Mouse (Mus musculus) heart, embryonic 11.5 days (tissue): ENCODE data around the gene Adam23. TPM values are rescaled to one million over a fixed set of nuclear protein-coding genes. Genes with fewer than 3 reads are reported as not detected.

ENCODE experiments used
- ATAC-seq: fragments of 200-750 bp; cut with Nextera tagmentation; replicated peaks from 2 replicates; pipeline ENCODE4 v1.8.0; 2017; ENCODE audit warnings: moderate library complexity; ENCODE audit not compliant: insufficient number of reproducible peaks, low FRiP score, low TSS enrichment
- H3K27ac ChIP-seq: fragments of 300-500 bp; sonication (generic); 2 replicates; pipeline ENCODE4 v1.5.1; 2014; ENCODE audit warnings: mild to moderate bottlenecking, low read depth, low read length
- H3K27me3 ChIP-seq: fragments of 300-500 bp; sonication (generic); 2 replicates; pipeline ENCODE4 v1.6.1; 2014; ENCODE audit warnings: mild to moderate bottlenecking, low read length, mixed read lengths; ENCODE audit not compliant: control insufficient read depth, insufficient read depth
- H3K36me3 ChIP-seq: fragments of 300-500 bp; sonication (generic); 2 replicates; pipeline ENCODE4 v1.6.1; 2014; ENCODE audit warnings: mild to moderate bottlenecking, low read length, moderate library complexity, mixed read lengths; ENCODE audit not compliant: control insufficient read depth, insufficient read depth
- H3K4me1 ChIP-seq: fragments of 300-500 bp; sonication (generic); 2 replicates; pipeline ENCODE4 v1.6.1; 2014; ENCODE audit warnings: low read length; ENCODE audit not compliant: control insufficient read depth, insufficient read depth
- H3K4me2 ChIP-seq: fragments of 300-500 bp; sonication (generic); 2 replicates; pipeline ENCODE4 v1.6.1; 2014; ENCODE audit warnings: mild to moderate bottlenecking, moderate library complexity
- H3K4me3 ChIP-seq: fragments of 300-500 bp; sonication (generic); 2 replicates; pipeline ENCODE4 v1.5.1; 2014; ENCODE audit warnings: low read depth, low read length
- H3K9ac ChIP-seq: fragments of 300-500 bp; sonication (generic); 2 replicates; pipeline ENCODE4 v1.6.1; 2014; ENCODE audit warnings: mild to moderate bottlenecking, low read depth, low read length, moderate library complexity
- H3K9me3 ChIP-seq: fragments of 300-500 bp; sonication (generic); replicated peaks from 2 replicates; pipeline ENCODE4 v1.6.1; 2016; ENCODE audit warnings: low read length; ENCODE audit not compliant: control insufficient read depth
- WGBS: fragments of 180-500 bp; shearing (Covaris S2); extraction: QIAGEN DNeasy Blood & Tissue Kit; methylation state at CpG from one replicate; pipeline ENCODE4 v1.1.7; 2014; ENCODE audit not compliant: insufficient replicate concordance; 5-methylcytosine and 5-hydroxymethylcytosine counted together
- polyA plus RNA-seq: library from polyadenylated mRNA; unstranded; fragments of >200 nt; fragmentation: Nextera tagmentation; extraction: Ambion mirVana; gene quantifications from 2 replicates; pipeline ENCODE4 v1.2.1, GENCODE M21; 2014

Gene Adam23
- polyA plus RNA-seq, 1 experiment from 2014 or later, result 2.2 TPM

- H3K27me3 ChIP-seq, result no peaks in the 10 kb centered on the region
- WGBS, result 67% methylated on average over 8 of the region's 8 CpGs
- H3K4me2 ChIP-seq, result no peak overlapping the region
- H3K36me3 ChIP-seq, result no peaks in the 10 kb centered on the region
- no peak overlapping the region for H3K4me3 ChIP-seq
- no peak for ATAC-seq
- H3K27ac ChIP-seq, result no peak overlapping the region
- no peaks in the 10 kb centered on the region for H3K9me3 ChIP-seq
- H3K4me1 ChIP-seq, result peaks cover 4% of the 10 kb centered on the region; the same call in 1 of the 2 replicates
- H3K9ac ChIP-seq, result no peak overlapping the region
Measured at GRCm38 (mm10) chr1:63457801-63458519, 12.3 kb downstream of the Adam23 start.

- H3K4me3 ChIP-seq, result no peak overlapping the region
- no peak overlapping the region for H3K9ac ChIP-seq
- H3K4me2 ChIP-seq, result no peak overlapping the region
- no peaks in the 10 kb centered on the region for H3K36me3 ChIP-seq
- no peaks in the 10 kb centered on the region for H3K9me3 ChIP-seq
- no peak overlapping the region for H3K27ac ChIP-seq
- H3K27me3 ChIP-seq, result no peaks in the 10 kb centered on the region
- no peak for ATAC-seq
- H3K4me1 ChIP-seq, result peaks cover 4% of the 10 kb centered on the region; the same call in 1 of the 2 replicates
- WGBS, result 95% methylated on average over 3 of the region's 3 CpGs
Measured at GRCm38 (mm10) chr1:63459151-63459550, 13.5 kb downstream of the Adam23 start.

- no peak overlapping the region for H3K9ac ChIP-seq
- H3K9me3 ChIP-seq, result no peaks in the 10 kb centered on the region
- no peak overlapping the region for H3K4me2 ChIP-seq
- H3K27ac ChIP-seq, result no peak overlapping the region
- H3K36me3 ChIP-seq, result no peaks in the 10 kb centered on the region
- H3K4me3 ChIP-seq, result no peak overlapping the region
- ATAC-seq, result no peak
- WGBS, result 72% methylated on average over 6 of the region's 6 CpGs
- peaks cover 4% of the 10 kb centered on the region; the same call in 1 of the 2 replicates for H3K4me1 ChIP-seq
- no peaks in the 10 kb centered on the region for H3K27me3 ChIP-seq
Measured at GRCm38 (mm10) chr1:63459926-63460325, 14.2 kb downstream of the Adam23 start.

- ATAC-seq, result no peak
- H3K4me1 ChIP-seq, result no peaks in the 10 kb centered on the region
- WGBS, result 76% methylated on average over 1 of the region's 1 CpGs
Measured at GRCm38 (mm10) chr1:63464441-63464840, 18.8 kb downstream of the Adam23 start.

GRCm38 (mm10) chr1:63473272-63473671 lies 27.6 kb downstream of the Adam23 start:
- no peak overlapping the region for H3K4me2 ChIP-seq
- 78% methylated on average over 2 of the region's 2 CpGs for WGBS
- H3K9me3 ChIP-seq, result no peaks in the 10 kb centered on the region
- no peaks in the 10 kb centered on the region for H3K27me3 ChIP-seq
- H3K36me3 ChIP-seq, result no peaks in the 10 kb centered on the region
- H3K4me1 ChIP-seq, result no peaks in the 10 kb centered on the region
- H3K27ac ChIP-seq, result no peak overlapping the region
- H3K9ac ChIP-seq, result no peak overlapping the region
- H3K4me3 ChIP-seq, result no peak overlapping the region
- ATAC-seq, result no peak

More at GRCm38 (mm10) chr1:63464441-63464840, 18.8 kb downstream of the Adam23 start:
- Histone ChIP-seq H3K4me3 (no peak overlapping the region), H3K9ac (no peak overlapping the region), H3K27me3 (no peaks in the 10 kb centered on the region), H3K36me3 (no peaks in the 10 kb centered on the region), H3K4me2 (no peak overlapping the region), H3K27ac (no peak overlapping the region), H3K9me3 (no peaks in the 10 kb centered on the region)

- Histone ChIP-seq H3K4me1 (no peaks in the 10 kb centered on the region), H3K36me3 (no peaks in the 10 kb centered on the region), H3K9ac (no peak overlapping the region), H3K27ac (no peak overlapping the region), H3K4me3 (no peak overlapping the region), H3K4me2 (no peak overlapping the region), H3K27me3 (no peaks in the 10 kb centered on the region), H3K9me3 (no peaks in the 10 kb centered on the region)
- 69% methylated on average over 8 of the region's 8 CpGs for WGBS
- no peak for ATAC-seq
Measured at GRCm38 (mm10) chr1:63473696-63474095, 28.0 kb downstream of the Adam23 start.

GRCm38 (mm10) chr1:63478946-63479345 lies 33.3 kb downstream of the Adam23 start:
- no peak for ATAC-seq
- Histone ChIP-seq H3K36me3 (no peaks in the 10 kb centered on the region), H3K4me1 (peaks cover 4% of the 10 kb centered on the region; the same call in 1 of the 2 replicates), H3K27ac (no peak overlapping the region), H3K9ac (no peak overlapping the region), H3K4me2 (no peak overlapping the region), H3K27me3 (no peaks in the 10 kb centered on the region), H3K9me3 (no peaks in the 10 kb centered on the region), H3K4me3 (no peak overlapping the region)
- 65% methylated on average over 5 of the region's 5 CpGs for WGBS

GRCm38 (mm10) chr1:63484646-63485045 lies 39.0 kb downstream of the Adam23 start:
- Histone ChIP-seq H3K27ac (no peak overlapping the region), H3K27me3 (no peaks in the 10 kb centered on the region)
- ATAC-seq, result no peak

GRCm38 (mm10) chr1:63486646-63487045 lies 41.0 kb downstream of the Adam23 start:
- 77% methylated on average over 2 of the region's 2 CpGs for WGBS

More at GRCm38 (mm10) chr1:63484646-63485045, 39.0 kb downstream of the Adam23 start:
- no peak overlapping the region for H3K4me3 ChIP-seq
- no peaks in the 10 kb centered on the region for H3K36me3 ChIP-seq
- H3K9ac ChIP-seq, result no peak overlapping the region
- 88% methylated on average over 6 of the region's 6 CpGs for WGBS
- no peak overlapping the region for H3K4me2 ChIP-seq
- no peaks in the 10 kb centered on the region for H3K9me3 ChIP-seq
- no peaks in the 10 kb centered on the region for H3K4me1 ChIP-seq

More at GRCm38 (mm10) chr1:63486646-63487045, 41.0 kb downstream of the Adam23 start:
- no peak for ATAC-seq
- Histone ChIP-seq H3K4me1 (no peaks in the 10 kb centered on the region), H3K9ac (no peak overlapping the region), H3K36me3 (no peaks in the 10 kb centered on the region), H3K27me3 (no peaks in the 10 kb centered on the region), H3K9me3 (no peaks in the 10 kb centered on the region), H3K4me2 (no peak overlapping the region), H3K4me3 (no peak overlapping the region), H3K27ac (no peak overlapping the region)
